ENCODE assay signal across 28 mouse cellular contexts in genomic region chr4:93493905-93494304, GRCm38 (mm10).
"Had no signal": no experiment of that assay in that cellular context is flagged by ENCODE, and none has a peak within 500 bp of the region (broad histone marks: within the 10 kb centered on the region; RNA-seq: fewer than 3 reads in every experiment).

No protein-coding gene starts in this region.

- H3K27me3 ChIP-seq: heart, embryonic 13.5 days; heart, embryonic 15.5 days; hindbrain, embryonic 12.5 days; intestine, embryonic 15.5 days; kidney, embryonic 15.5 days; limb, embryonic 13.5 days; limb, embryonic 15.5 days; liver, embryonic 12.5 days had no signal

- H3K27ac ChIP-seq: gastrocnemius, adult 2 months; heart, adult 2 months; heart, embryonic 13.5 days; heart, embryonic 15.5 days; hindbrain, embryonic 10.5 days; hindbrain, embryonic 12.5 days; hindbrain, embryonic 14.5 days; intestine, embryonic 15.5 days; kidney, embryonic 15.5 days; kidney, postnatal 0 days; limb, embryonic 13.5 days; limb, embryonic 15.5 days; liver, embryonic 12.5 days had no signal

- ATAC-seq: hindbrain, embryonic 16.5 days; inflammation-experienced regulatory T-cells, adult 6 months; intestine, embryonic 15.5 days; intestine, postnatal 0 days; liver, embryonic 12.5 days had no signal

- DNase-seq: gastrocnemius, adult 2 months; gastrocnemius, postnatal 10 days; gastrocnemius, postnatal 25 days; heart, adult 11 months; heart, adult 2 months; heart, postnatal 14 days; heart, postnatal 36 days; kidney, adult 18-20 months; kidney, adult 9 months; kidney, postnatal 14 days; kidney, postnatal 36 days; layer of hippocampus, adult 9-11 months; layer of hippocampus, postnatal 36 days; left cerebral cortex, postnatal 4 days had no signal

- H3K9me3 ChIP-seq: heart, embryonic 13.5 days; heart, embryonic 15.5 days; hindbrain, embryonic 10.5 days; hindbrain, embryonic 12.5 days; intestine, embryonic 15.5 days; kidney, embryonic 15.5 days; limb, embryonic 13.5 days; limb, embryonic 15.5 days; liver, embryonic 12.5 days had no signal

- H3K4me3 ChIP-seq: gastrocnemius, adult 2 months; heart, adult 2 months; heart, embryonic 13.5 days; heart, embryonic 15.5 days; hindbrain, embryonic 10.5 days; hindbrain, embryonic 12.5 days; intestine, embryonic 15.5 days; kidney, embryonic 15.5 days; limb, embryonic 13.5 days; limb, embryonic 15.5 days; liver, embryonic 12.5 days had no signal

- H3K4me1 ChIP-seq: heart, embryonic 13.5 days; heart, embryonic 15.5 days; hindbrain, embryonic 10.5 days; hindbrain, embryonic 12.5 days; intestine, embryonic 15.5 days; kidney, embryonic 15.5 days; limb, embryonic 13.5 days; limb, embryonic 15.5 days had no signal

- H3K36me3 ChIP-seq: heart, embryonic 13.5 days; heart, embryonic 15.5 days; hindbrain, embryonic 10.5 days; hindbrain, embryonic 12.5 days; intestine, embryonic 15.5 days; kidney, embryonic 15.5 days; limb, embryonic 13.5 days; limb, embryonic 15.5 days; liver, embryonic 12.5 days had no signal
